Mouse (Mus musculus) liver, adult (tissue): ENCODE results near the gene Jun.

Source experiments
- GATA4 ChIP-seq: IDR thresholded peaks from 2 replicates; pipeline ENCODE4 v1.6.1; 2014; ENCODE audit warnings: mild to moderate bottlenecking, low read length; ENCODE audit not compliant: insufficient replicate concordance

The Jun gene

GRCm38 (mm10) chr4:95083191-95083729 lies 31.2 kb upstream of the Jun start:
- TF ChIP-seq GATA4 = no peak

DNA sequence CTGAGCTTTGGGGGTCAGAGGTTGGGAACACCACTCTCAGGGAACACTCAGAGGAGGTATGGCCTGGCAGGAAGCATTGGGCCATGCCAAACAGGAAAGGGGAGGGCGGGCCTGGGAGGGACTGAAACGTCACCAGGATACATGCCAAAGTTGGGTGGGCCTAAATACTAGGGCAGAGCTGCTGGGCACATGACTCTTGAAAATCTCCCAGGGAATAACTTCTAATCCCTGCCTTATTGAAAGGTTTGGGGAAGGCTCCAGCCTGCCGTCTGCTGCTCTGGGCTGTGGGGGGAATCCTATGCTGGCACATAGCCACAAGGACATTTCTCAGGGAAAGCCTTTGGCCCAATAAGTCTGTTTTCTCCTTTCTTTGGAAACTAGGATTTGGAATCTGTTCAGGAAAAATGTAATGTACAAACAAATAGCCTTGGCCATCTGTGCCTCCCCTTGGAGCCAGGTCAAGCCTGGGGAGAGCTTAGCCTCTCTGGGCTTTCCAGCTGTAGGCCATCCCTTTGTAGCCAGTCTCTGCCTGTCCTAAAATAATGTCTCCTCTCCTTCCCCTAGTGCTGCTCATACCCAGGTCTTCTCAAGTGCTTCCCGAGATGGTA lies 30.6 kb upstream of the Jun start:
- no peak for TF ChIP-seq GATA4

GRCm38 (mm10) chr4:95081632-95082031 lies 29.6 kb upstream of the Jun start:
- TF ChIP-seq GATA4 = no peak

DNA sequence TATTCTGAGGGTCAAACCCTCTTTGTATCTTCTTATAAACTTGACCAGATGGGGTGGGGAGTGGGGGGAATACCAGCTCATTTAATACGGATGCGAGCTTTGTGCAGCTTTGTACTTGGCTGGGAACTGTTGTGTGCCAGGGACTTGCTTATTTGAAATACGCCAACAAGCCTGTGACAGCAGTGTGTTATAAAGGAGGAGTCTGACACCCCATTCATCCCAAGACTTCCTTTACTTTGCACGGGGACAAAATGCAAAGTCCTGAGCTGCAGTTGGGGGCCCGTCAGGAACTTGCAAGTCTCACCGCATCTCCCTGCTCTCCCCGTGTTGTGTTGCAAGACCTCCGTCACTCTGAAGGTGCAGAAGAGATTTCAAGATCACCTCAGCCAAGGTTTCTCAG lies 26.6 kb upstream of the Jun start:
- TF ChIP-seq GATA4 = no peak

DNA sequence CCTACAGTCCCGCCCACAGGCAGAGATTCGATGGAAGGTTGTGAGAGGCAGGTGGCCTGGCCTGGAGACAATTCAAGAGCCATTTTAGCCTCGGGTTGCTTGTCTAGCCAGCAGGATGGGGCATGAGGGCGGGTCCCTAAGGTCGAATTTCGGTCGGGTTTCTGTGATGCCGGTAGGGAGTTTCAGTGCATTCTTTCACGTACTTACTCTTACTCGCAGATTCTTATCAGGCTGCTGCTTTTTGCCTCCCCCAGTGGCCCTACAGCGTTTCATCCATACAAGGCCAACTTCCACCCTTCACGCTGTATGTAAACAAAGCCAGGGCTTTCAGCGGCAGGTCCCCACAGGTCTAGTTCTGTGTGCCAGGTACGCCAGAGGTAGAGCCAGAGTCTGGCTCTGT lies 24.3 kb upstream of the Jun start:
- no peak for TF ChIP-seq GATA4

DNA sequence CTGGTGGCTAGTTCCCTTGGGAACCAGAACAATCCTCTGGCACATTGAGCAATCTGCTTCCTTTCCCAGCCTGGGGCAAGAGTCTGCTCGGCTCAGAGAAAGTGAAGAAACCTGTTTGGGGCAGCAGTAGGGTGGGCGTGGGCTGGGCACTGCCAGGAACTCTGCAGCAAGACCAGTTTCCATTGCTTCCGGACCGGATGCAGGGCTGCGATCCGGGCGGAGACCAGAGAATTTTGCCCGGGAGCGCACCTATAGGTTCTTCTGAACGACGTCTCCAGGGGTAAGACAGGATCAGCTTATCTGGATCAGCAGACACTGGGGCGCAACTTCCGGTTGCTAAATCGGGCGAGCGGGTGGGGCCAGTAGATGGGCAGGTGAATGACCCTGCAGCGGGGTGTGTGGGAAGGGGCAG lies 23.6 kb upstream of the Jun start:
- no peak for TF ChIP-seq GATA4

DNA sequence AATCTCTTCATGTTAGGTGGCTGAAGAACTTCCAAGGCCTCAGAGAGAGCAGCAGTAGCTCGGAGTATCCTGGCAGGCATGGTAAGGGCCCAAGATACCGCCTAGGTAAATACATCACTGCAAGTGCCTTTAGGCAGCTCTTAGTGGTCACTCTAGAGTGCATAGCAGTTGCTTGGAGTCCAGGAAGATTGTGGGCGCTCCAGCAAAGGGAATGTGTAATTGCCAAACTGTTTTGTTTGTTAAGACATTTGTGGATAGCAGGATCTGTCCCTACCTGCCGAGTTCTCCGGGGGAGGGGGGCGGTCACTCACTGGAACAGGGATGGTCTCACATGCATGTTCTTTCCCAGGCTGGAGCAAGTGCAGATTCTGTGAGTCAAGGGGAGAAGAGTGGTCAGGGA lies 22.3 kb upstream of the Jun start:
- TF ChIP-seq GATA4 = no peak

DNA sequence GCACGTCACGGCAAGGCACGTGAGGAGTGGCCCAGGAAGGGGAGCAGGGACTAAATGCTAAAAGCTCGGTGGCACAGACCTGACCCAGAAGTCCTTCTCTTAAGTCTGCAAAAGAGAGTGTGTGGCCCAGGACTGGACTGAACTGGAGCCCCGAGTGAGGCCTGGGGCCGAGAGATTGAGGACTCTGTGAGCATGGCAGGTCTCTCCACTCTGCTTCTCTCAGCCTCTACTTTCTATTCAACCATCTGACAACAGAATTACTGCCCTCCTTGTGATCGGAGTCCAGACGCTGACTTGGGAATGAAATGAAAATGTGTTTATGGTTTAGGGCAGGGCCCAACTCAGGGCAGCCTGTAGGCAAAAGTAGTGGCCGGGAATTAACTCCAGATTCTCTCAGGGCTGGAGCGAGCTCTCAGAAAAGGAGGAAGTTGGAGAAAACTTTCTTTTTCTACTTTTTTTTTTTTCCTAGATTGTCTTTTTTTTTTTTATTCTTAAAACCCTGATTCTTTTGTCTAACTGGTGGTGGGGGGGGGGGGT lies 21.3 kb upstream of the Jun start:
- TF ChIP-seq GATA4 = no peak

DNA sequence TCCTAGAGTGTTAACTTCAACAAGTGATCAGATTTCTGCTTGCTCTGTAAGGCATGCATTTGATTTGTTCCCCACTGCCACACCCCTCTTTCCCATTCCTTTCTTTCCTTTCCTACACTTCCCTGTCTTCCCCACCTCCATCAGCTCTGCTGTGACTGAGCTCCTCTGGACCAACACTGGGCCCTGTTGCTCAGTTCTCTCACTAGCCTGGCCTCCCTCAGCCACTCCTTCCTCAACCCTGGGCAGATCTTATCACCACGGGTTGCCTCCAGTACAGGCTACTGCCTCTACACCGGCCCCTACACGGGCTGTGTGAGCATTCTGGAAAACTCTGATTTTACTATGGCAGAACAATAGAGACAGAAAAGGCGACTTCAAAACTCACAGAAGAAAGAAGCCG lies 18.4 kb upstream of the Jun start:
- TF ChIP-seq GATA4 = no peak

- no peak for TF ChIP-seq GATA4
These were observed 16.3 kb upstream of the Jun start for GRCm38 (mm10) chr4:95068045-95068948.

DNA sequence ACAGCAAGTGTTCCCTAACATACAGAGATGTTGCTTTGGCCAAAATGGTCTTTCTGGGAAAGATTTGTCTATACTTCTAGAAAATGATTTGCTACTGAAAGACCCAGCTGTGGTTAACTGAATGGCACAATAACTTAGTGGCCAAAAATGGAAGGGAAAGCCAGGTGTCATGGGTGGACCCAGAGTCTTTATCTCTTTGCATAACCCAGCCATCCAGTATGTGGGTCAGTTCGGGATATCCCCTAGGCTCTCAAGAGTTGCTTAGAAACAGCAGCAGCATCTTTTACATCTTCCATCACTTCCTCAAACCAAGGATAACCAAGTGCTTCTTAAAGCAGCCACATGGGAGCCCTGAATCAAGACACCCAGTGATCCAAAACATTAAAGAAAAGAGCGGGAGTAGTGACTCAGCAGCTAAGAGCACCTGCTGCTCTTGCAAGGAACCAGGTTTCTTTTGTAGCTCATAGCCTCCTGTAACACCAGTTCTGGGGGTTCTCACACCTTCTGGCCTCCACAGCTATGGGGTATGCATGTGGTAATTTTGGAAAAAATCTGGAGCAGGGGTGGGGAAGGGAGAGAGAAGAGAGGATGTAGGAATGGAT lies 11.7 kb upstream of the Jun start:
- no peak for TF ChIP-seq GATA4

- no peak for TF ChIP-seq GATA4
These were observed 10.9 kb upstream of the Jun start for GRCm38 (mm10) chr4:95062873-95063272.

DNA sequence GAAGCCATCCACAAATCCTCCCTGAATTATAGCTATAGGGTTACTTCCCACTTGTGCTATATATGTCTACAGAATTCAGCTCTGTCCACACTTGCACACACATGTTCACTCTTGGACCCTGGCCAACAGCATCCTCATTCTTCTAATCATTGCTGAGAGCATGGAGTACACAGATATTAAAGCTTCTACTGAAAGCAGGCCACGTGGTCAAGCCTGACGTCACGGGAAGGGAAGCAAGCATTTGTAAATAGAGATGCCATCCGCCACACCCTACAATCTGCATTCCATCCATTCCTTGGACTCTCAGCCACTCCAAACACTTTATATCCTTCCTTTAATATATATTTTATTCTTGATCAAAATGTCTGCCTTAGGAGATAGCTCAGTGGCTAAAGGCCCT lies 5.2 kb upstream of the Jun start:
- no peak for TF ChIP-seq GATA4

DNA sequence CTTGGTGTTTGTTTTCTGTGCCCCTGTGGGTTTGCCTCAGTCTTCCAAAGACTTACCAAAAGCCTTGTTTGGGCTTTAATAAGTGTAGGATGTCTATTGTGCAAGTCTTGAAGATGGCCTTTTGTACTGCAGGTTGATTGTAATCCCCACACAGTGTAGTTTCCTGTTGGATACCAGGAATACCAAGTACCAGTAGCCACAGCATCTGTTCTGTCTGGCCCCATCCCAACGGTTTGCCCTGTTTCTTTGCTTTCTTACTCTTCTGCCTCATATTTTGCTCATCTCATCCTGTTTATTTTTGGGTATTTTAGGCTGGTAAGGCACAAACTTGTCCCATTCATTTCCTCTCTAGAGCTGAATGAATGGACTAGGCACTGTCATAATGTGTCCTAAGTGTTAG lies 3.3 kb upstream of the Jun start:
- no peak for TF ChIP-seq GATA4

DNA sequence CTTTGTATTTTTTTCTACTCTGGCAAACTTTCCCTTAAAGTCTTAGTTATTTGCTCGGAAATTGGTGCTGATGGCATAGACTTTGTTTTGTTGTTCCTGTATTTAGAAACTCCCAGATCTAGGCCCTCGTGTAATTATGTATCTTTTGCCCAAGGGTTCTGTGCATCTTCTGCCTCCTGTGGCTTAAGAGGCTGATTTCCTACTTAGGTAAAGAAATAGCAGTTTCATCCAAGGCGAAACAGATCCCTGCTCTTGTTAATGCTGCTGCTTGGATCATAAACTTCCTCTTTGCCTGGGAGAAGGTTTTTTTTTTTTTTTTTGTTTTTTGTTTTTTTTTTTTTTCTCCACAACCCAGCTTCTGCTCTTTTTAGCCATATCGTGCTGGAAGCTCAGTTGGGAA lies 2.3 kb upstream of the Jun start:
- TF ChIP-seq GATA4 = no peak

- no peak for TF ChIP-seq GATA4
These were observed 1.7 kb upstream of the Jun start for GRCm38 (mm10) chr4:95053791-95054117.
